Mouse (Mus musculus): ENCODE data around the gene Syce1.

- TF ChIP-seq EP300 (IDR thresholded peaks at IDR 0.05) (no peak), CTCF (IDR thresholded peaks at IDR 0.05) (no peak)
Observed at GRCm38 (mm10) chr7:140788053-140788435, 392 bp upstream of the Syce1 start.

All from lung, postnatal 0 days (tissue).